Mouse (Mus musculus) liver, embryonic 14.5 days (tissue): ENCODE results near the gene Tspan32.

ENCODE experiments used
- CTCF ChIP-seq: IDR thresholded peaks from 2 replicates; pipeline ENCODE4 v1.5.1; 2016; ENCODE audit warnings: antibody characterized with exemption, low read depth, control low read depth
- EP300 ChIP-seq: IDR thresholded peaks from 2 replicates; pipeline ENCODE4 v1.6.1; 2016; ENCODE audit warnings: antibody characterized with exemption, low read depth

GRCm38 (mm10) chr7:143042089-143042488 is 37.2 kb downstream of the Tspan32 start:
- TF ChIP-seq EP300 (no peak), CTCF (no peak)
